Mouse (Mus musculus): ENCODE results near the gene Znrf2.

- no peak for TF ChIP-seq CTCF (IDR thresholded peaks at IDR 0.05; ENCODE audit: low read depth)
- no peak for TF ChIP-seq EP300 (optimal IDR thresholded peaks at IDR 0.05)
Observed at GRCm38 (mm10) chr6:54940126-54940525, 123.4 kb downstream of the Znrf2 start.

All from stomach, postnatal 0 days (tissue).